Comparison of ENCODE assay signal across 7 mouse cellular contexts in the genomic region with DNA sequence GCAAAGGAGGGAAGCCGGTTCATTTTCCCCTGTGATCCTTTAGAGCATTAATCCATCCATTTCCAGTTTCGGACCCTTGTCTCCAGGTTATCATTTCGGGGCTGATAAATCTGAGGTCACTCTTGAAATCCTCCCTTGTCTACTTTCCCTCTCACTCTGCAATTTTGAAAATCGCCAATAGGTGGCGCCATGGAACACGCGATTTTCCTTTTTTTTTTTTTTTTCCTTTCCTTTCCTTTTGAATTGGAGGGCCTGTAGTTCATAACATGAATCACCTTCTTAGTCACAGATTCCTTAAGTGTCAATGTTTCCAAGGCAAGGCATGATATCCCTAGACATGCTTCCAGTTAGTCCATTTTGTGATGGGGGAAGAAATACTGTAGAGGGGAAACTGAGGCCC. TPM values are rescaled to one million over a fixed set of nuclear protein-coding genes. Genes with fewer than 3 reads are reported as not detected.
DNase-seq lines count a peak whose midpoint lies in the region; ATAC-seq lines count a peak whose summit lies in the region.

No protein-coding gene starts in this region.

- whole genome bisulfite sequencing in midbrain, embryonic 11.5 days = 13% methylated on average over 7 of the region's 7 CpGs
- 13% methylated on average over 7 of the region's 7 CpGs for WGBS in midbrain, embryonic 10.5 days

- DNase-seq in heart, postnatal 36 days = peak; percentile 8 to 14
- DNase-seq in heart, postnatal 25 days (ENCODE audit: low spot score) = no peak
- DNase-seq in midbrain, embryonic 11.5 days (ENCODE audit: low spot score, missing footprints) = peak; percentile 94
- no peak for DNase-seq in midbrain, embryonic 10.5 days (ENCODE audit: low spot score)
- peak; percentile 29 for DNase-seq in adrenal gland, postnatal 14 days
- DNase-seq in lung, postnatal 10 days = peak; percentile 18
- no peak for DNase-seq in gastrocnemius, postnatal 36 days

- peaks cover 4% of the 10 kb centered on the region for H3K4me1 ChIP-seq in midbrain, embryonic 11.5 days (ENCODE audit: control insufficient read depth, insufficient read depth, low read length)
- H3K4me1 ChIP-seq in midbrain, embryonic 10.5 days = peaks cover 27% of the 10 kb centered on the region

- no peak overlapping the region for H3K27ac ChIP-seq in midbrain, embryonic 11.5 days (ENCODE audit: low read depth, low read length)
- H3K27ac ChIP-seq in midbrain, embryonic 10.5 days (replicated peaks) = no peak overlapping the region

- no peak for ATAC-seq in midbrain, embryonic 11.5 days (ENCODE audit: low FRiP score)

- no peaks in the 10 kb centered on the region for H3K9me3 ChIP-seq in midbrain, embryonic 11.5 days (ENCODE audit: control insufficient read depth, low read length)
- no peaks in the 10 kb centered on the region for H3K9me3 ChIP-seq in midbrain, embryonic 10.5 days (replicated peaks)

- intact Hi-C loops in heart, postnatal 36 days (cut with DNase I) = loop anchor here (2.0 to 10.0 kb wide), 3 partner anchors 294 to 422 kb away; no protein-coding TSS in a partner anchor
- intact Hi-C loops in heart, postnatal 25 days (cut with DNase I) = loop anchor here (5.0 to 10.0 kb wide), 3 partner anchors 290 to 422 kb away; no protein-coding TSS in a partner anchor
- intact Hi-C loops in gastrocnemius, postnatal 36 days (cut with DNase I) = loop anchor here (5.0 kb wide), 2 partner anchors 285 to 425 kb away; no protein-coding TSS in a partner anchor

- no peak overlapping the region for H3K4me2 ChIP-seq in midbrain, embryonic 11.5 days

- no peaks in the 10 kb centered on the region for H3K36me3 ChIP-seq in midbrain, embryonic 11.5 days (ENCODE audit: control insufficient read depth, insufficient read depth, low read length)
- H3K36me3 ChIP-seq in midbrain, embryonic 10.5 days = no peaks in the 10 kb centered on the region

- H3K9ac ChIP-seq in midbrain, embryonic 11.5 days (ENCODE audit: low read length) = no peak overlapping the region

- no peak overlapping the region for H3K4me3 ChIP-seq in midbrain, embryonic 11.5 days (ENCODE audit: low read depth, low read length)
- H3K4me3 ChIP-seq in midbrain, embryonic 10.5 days = no peak overlapping the region

- peaks cover 20% of the 10 kb centered on the region; the same call in 1 of the 2 replicates for H3K27me3 ChIP-seq in midbrain, embryonic 11.5 days (ENCODE audit: control insufficient read depth, insufficient read depth, low read length)
- peaks cover 56% of the 10 kb centered on the region for H3K27me3 ChIP-seq in midbrain, embryonic 10.5 days (ENCODE audit: low read depth, poor library complexity, severe bottlenecking)

RNA-seq across cellular contexts. Expression of a gene that starts 5.8 kb away (rescaled TPM):
- under 1 TPM in 1 of 2 experiments, not detected in 1; 0.33 TPM for total RNA-seq in heart, postnatal 36 days (2021)
- total RNA-seq in heart, postnatal 25 days (2021) = under 1 TPM; 0.21 to 0.25 TPM
- 15.2 and 16.5 TPM in 2 replicates for polyA plus RNA-seq in midbrain, embryonic 11.5 days (2014; fragmentation: Nextera tagmentation; extraction: Ambion mirVana)
- polyA plus RNA-seq in midbrain, embryonic 10.5 days (2016; fragmentation: Nextera tagmentation; extraction: Ambion mirVana) = 9.5 and 19.8 TPM in 2 replicates
- 4.8 and 7.0 TPM in 2 replicates for total RNA-seq in adrenal gland, postnatal 14 days (2021)
- under 1 TPM in 1 of 2 experiments, not detected in 1; 0.18 TPM for total RNA-seq in gastrocnemius, postnatal 36 days (2021)

Comparison
In these comparisons a context has a peak if more than half of its experiments do, and no peak if none do; other contexts are left out.
1. DNase-seq: peak in heart, postnatal 36 days (2 of 2), midbrain, embryonic 11.5 days (single experiment), adrenal gland, postnatal 14 days (single experiment) and lung, postnatal 10 days (single experiment); none in heart, postnatal 25 days (single experiment), midbrain, embryonic 10.5 days (single experiment) and gastrocnemius, postnatal 36 days (0 of 2).